Mouse (Mus musculus): ENCODE measurements around the gene Ppp2r5a.
"Not testable (repeated sequence)": the region's sequence is repeated elsewhere in the genome, so short reads cannot be mapped to it uniquely, and the experiment has no call there.

The Ppp2r5a gene

GRCm38 (mm10) chr1:191403074-191403473 lies at the start of gene Ppp2r5a:
Ppp2r5a (minus strand) TSS chr1:191403272.
- DNase-seq, result no peak

GRCm38 (mm10) chr1:191450614-191451013 lies 47.5 kb upstream of the Ppp2r5a start:
- no peak for DNase-seq

GRCm38 (mm10) chr1:191449537-191449936 lies 46.5 kb upstream of the Ppp2r5a start:
- no peak for DNase-seq

DNA sequence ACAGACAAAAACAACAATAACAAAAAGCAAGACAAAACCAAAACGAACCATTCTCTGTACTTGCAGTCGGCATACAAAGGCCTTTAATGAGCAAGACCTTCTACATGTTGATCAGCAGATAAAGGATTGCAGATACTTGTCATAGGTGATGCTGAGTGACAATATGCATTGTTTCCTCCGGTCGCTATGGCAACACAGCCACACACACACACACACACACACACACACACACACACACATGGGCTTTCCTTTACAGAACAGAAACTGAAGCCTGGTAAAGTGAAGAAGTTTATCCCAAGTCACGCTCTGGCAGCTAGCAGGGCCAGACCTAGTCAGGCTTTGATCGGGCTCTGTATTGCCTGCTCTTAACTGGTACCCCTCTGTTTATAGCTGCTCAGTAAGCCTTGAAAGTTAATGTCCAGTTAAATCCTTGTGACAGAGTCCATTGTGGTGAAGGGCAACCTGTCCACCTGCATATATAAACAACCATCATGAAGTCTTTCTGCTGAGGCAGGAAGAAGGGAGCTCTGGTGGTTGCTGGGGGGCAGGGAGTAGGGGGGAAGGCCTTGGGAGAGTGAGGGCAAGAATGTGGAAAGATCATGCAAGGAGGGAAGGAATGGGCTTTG lies 44.4 kb upstream of the Ppp2r5a start:
- no peak for DNase-seq

DNA sequence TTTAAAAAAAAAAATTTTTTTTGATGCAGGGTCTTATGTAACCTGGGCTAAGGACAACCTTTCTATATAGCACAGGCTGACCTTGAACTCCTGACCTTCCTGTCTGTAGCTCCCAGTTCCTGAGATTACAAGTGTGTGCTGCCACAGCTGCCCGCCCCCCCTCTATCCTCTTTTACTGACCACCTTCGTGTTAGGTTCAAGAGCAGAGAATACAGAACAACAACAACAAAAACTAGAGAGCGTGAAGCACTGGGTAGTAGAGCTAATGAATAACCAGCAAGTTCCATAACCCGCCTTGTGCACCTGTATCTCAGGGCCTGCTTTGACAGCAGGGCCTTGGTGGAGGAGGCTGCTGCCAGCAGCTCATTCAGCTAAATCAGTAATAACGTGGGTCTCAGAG lies 43.2 kb upstream of the Ppp2r5a start:
- DNase-seq, result no peak

GRCm38 (mm10) chr1:191445831-191446258 lies 42.8 kb upstream of the Ppp2r5a start:
- peak; percentile 62 to 78 for DNase-seq

DNA sequence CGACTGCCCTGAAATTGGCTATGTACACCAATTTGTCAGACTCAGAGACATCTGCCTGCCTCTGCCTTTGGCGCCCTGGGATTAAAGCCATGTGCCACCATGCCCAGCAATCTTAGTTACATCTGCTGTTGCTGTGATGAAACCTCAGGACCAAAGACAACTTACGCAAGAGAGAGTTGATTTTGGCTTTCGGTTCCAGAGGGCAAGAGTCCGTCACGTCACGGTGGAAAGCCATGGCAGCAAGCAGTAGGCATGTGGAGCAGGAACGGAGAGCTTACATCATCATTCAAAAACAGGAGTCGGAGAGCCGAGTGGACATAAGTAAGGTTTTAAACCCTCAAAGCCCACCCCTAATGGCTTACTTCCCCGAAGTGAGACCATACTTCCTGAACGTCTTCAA lies 42.3 kb upstream of the Ppp2r5a start:
- DNase-seq, result no peak

GRCm38 (mm10) chr1:191444467-191444866 lies 41.4 kb upstream of the Ppp2r5a start:
- DNase-seq, result no peak

- DNase-seq, result no peak
Measured at GRCm38 (mm10) chr1:191439011-191439410, 35.9 kb upstream of the Ppp2r5a start.

DNA sequence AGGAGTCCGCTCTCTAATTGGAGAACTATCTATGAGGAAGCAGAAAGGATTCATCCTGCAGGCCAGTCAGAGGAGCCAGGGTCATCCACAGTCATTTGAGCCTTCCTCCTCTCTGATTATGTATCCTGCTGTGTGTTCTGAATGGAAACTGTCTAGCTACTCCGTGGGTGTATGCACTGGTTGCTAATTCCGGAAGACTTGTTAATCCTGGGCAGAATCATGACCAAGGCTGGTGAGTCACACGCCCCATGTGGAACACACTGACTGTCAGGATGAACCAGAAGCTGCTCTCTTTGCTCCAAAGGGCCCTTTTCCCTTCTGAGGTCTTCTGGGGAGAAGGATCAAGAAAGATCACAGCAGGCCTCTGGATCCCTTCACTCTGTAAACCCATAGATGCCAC lies 35.5 kb upstream of the Ppp2r5a start:
- no peak for DNase-seq

DNA sequence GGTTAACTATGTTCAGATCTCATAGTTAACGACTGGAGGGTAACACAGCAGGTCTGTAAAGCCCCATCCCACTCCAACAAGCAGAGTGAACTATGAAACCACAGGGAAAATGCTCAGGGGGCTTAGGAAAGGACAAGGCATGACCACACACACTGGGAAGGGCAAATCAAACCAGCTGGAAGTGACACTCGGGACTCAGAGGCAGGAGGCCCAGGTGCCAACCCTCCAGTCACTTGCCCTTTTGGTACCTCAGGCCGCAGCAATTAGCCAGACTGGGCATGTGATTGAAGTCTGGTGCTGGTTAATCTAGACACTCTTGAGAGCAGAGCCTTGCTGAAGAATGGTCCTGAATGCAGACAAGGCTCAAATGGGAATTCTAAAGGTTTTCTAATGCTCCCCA lies 33.6 kb upstream of the Ppp2r5a start:
- no peak for DNase-seq

GRCm38 (mm10) chr1:191435359-191435758 lies 32.3 kb upstream of the Ppp2r5a start:
- no peak for DNase-seq

DNA sequence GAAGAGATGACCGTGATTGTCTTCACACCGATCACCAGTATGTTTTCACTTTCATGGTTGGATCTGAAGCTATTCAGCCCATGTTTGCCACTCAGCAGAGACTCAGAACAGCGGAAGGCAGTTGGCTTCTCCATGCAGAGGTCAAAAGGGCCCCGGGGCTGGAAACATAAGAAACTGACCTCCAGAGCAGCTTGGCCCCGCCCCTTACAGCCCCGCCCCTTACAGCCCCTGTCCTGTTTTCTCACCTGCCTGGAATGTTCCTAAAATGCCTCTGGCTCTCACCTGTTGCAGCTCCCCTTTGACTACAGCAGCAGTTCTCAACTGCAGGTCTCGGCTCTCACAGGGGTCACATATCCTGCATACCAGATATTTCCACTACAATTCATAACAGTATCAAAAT lies 29.5 kb upstream of the Ppp2r5a start:
- no peak for DNase-seq

GRCm38 (mm10) chr1:191432023-191432422 lies 29.0 kb upstream of the Ppp2r5a start:
- no peak for DNase-seq

GRCm38 (mm10) chr1:191430121-191430520 lies 27.0 kb upstream of the Ppp2r5a start:
- no peak for DNase-seq

GRCm38 (mm10) chr1:191425884-191426283 lies 22.8 kb upstream of the Ppp2r5a start:
- no peak for DNase-seq

GRCm38 (mm10) chr1:191423201-191423600 lies 20.1 kb upstream of the Ppp2r5a start:
- no peak for DNase-seq

DNA sequence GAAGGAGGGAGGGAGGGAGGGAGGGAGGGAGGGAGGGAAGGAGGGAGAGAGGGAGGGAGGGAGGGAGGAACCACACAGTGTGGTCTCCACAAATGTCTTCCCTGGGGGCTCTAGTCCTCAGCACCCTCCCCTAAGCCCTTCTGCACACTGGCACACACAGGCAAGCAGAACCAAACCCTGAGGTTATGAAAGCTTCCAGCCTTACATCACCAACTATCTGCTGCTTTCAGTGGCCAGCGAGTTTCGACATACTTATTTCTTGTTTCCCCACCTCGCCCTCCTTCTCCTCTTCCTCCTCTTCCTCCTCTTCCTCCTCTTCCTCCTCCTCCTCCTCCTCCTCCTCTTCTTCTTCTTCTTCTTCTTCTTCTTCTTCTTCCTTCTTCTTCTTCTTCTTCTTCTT lies 19.6 kb upstream of the Ppp2r5a start:
- DNase-seq, result not testable (repeated sequence)

DNA sequence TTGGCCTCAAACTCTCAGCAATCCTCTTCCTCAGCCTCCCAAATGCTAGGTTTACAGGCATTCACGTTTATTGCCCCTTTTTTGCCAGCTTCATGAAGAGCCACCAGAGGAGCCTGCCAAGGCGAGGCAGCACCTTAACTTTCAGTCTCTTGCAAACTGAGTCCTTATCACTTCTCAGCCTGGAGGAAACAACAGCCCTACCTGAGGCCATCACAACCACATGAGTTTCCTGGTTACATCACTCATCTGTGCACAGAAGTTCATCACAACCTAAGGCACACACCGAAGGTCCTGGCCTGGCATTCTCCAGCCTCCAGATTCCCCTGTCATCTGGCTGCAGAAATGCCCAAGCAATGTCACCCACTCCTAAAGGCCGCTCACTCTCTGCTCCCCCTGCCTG lies 19.1 kb upstream of the Ppp2r5a start:
- no peak for DNase-seq

- DNase-seq, result no peak
Measured at GRCm38 (mm10) chr1:191421426-191421999, 18.4 kb upstream of the Ppp2r5a start.

DNA sequence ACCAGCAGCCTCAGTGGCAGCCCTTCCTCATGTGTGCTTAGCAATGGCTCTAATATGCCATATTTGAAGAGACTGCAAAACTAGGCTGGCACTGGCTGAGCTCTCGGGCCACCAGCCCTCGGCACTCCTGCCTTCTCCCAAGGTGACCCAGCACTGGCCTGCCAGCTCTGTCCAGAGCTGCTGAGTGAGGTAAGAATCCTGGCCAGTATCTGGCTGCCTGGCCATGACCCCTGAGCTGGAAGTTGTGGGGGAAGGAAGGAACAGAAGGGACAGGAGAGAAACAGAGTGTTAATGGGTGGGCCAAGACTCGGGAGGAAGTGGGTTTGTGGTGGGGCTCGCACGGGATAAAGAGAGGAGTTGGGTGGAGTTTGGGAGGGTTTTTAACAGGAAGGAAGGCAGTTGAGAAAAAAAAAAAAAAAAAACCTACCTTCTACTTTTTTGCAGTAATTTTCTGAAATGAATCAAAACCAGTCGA lies 17.9 kb upstream of the Ppp2r5a start:
- DNase-seq, result peak; percentile 61 to 76

DNA sequence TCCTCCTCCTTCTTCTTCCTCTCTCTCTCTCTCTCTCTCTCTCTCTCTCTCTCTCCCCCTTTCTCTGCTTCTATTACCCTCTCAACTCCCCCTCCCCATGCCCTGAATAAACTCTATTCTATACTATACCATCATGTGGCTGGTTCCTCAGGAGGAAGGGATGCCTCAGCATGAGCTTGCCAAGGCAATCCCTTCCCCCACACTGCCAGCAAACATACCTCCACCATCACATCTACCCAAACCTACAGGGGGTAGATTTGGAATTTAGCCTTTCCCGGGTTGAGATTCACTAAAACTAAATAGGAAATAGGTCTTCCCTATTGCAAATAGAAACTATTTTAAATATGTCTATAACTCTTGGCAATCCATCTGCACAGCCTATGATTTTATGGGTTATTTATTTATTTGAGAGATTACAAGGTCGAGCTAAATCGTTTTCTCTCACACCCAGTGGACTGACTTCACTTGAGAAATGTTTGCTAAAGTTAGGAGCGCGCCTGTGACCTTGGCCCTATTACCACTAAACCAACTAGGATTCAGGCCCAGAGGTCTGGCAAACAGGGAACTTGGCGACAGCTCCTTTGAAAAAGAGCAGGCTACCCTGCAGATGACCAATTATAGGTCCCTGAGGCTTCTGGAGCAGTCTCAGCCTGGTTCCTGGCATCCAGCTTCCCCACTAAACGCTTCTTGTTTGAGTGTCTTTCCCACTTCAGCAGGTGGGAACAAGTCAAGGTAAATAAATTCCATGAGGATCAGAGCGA lies 17.1 kb upstream of the Ppp2r5a start:
- no peak for DNase-seq

GRCm38 (mm10) chr1:191419421-191419820 lies 16.3 kb upstream of the Ppp2r5a start:
- DNase-seq, result no peak

GRCm38 (mm10) chr1:191418936-191419335 lies 15.9 kb upstream of the Ppp2r5a start:
- no peak for DNase-seq
